Mouse (Mus musculus): ENCODE measurements around the gene Olfr1317. TPM values are rescaled to one million over a fixed set of nuclear protein-coding genes. Genes with fewer than 3 reads are reported as not detected.

The Olfr1317 gene
- total RNA-seq (2021): not detected
- long read RNA-seq, experiment 1: 0 reads
- long read RNA-seq, experiment 2: 0 reads

GRCm38 (mm10) chr2:112140029-112140428, at the start of gene Olfr1317:
Gene Olfr1317, plus strand, starts transcription at chr2:112140329.
- DNase-seq: no peak

GRCm38 (mm10) chr2:112096681-112097080, 43.4 kb upstream of the Olfr1317 start, which contains the start of gene Olfr1314:
Gene Olfr1314, minus strand, starts transcription at chr2:112096781.
- DNase-seq: no peak

GRCm38 (mm10) chr2:112115340-112115739, 24.8 kb upstream of the Olfr1317 start, which contains the start of gene Olfr1315-ps1:
Gene Olfr1315-ps1, minus strand, starts transcription at chr2:112115440.
- no peak for DNase-seq

GRCm38 (mm10) chr2:112134877-112135276, 5.3 kb upstream of the Olfr1317 start, which contains the start of gene Olfr1316:
Gene Olfr1316, minus strand, starts transcription at chr2:112134977.
- no peak for DNase-seq

- no peak for DNase-seq
Observed at GRCm38 (mm10) chr2:112153898-112154297, 13.8 kb downstream of the Olfr1317 start, which contains the start of gene Olfr1318. Gene Olfr1318, plus strand, starts transcription at chr2:112154198.

Other genes starting within 250 kb of the Olfr1317 start
- gene Olfr1306, start 224.1 kb upstream of the Olfr1317 start, total RNA-seq (2021): not detected
- not detected for gene Olfr1307, start 190.9 kb upstream of the Olfr1317 start, total RNA-seq (2021)
- not detected for gene Olfr1308, start 175.4 kb upstream of the Olfr1317 start, total RNA-seq (2021)
- gene Olfr1309, start 150.0 kb upstream of the Olfr1317 start, total RNA-seq (2021): not detected
- gene Olfr1310, start 127.6 kb upstream of the Olfr1317 start, total RNA-seq (2021): not detected
- not detected for gene Olfr1311, start 115.9 kb upstream of the Olfr1317 start, total RNA-seq (2021)
- not detected for gene Olfr1312, start 90.1 kb upstream of the Olfr1317 start, total RNA-seq (2021)
- gene Olfr1313, start 62.5 kb upstream of the Olfr1317 start, total RNA-seq (2021): not detected
- gene Olfr1314, start 43.5 kb upstream of the Olfr1317 start, total RNA-seq (2021): not detected
- gene Olfr1315-ps1, start 24.9 kb upstream of the Olfr1317 start, total RNA-seq (2021): not detected
- not detected for gene Olfr1316, start 5.4 kb upstream of the Olfr1317 start, total RNA-seq (2021)
- not detected for gene Olfr1318, start 13.9 kb downstream of the Olfr1317 start, total RNA-seq (2021)
- gene Lpcat4, start 99.1 kb downstream of the Olfr1317 start, total RNA-seq (2021): 1 to 10 TPM; 3.0 to 5.3 TPM
- gene Nutm1, start 119.0 kb downstream of the Olfr1317 start, total RNA-seq (2021): not detected
- 10 to 100 TPM; 56.0 to 60.4 TPM for gene Nop10, start 121.6 kb downstream of the Olfr1317 start, total RNA-seq (2021)
- gene Slc12a6, start 125.5 kb downstream of the Olfr1317 start, total RNA-seq (2021): 10 to 100 TPM; 27.0 to 33.3 TPM
- under 1 TPM in 1 of 2 experiments, not detected in 1; 0.18 TPM for gene Gm21985, start 126.0 kb downstream of the Olfr1317 start, total RNA-seq (2021)
- gene Emc4, start 227.7 kb downstream of the Olfr1317 start, total RNA-seq (2021): 10 to 100 TPM; 71.0 to 73.7 TPM
- gene Katnbl1, start 238.9 kb downstream of the Olfr1317 start, total RNA-seq (2021): 1 to 10 TPM; 7.1 to 9.4 TPM